In genomic region chr6:115124675-115125357, GRCm38 (mm10) we compare ENCODE assay signal across 8 mouse cellular contexts. TPM values are rescaled to one million over a fixed set of nuclear protein-coding genes. Genes with fewer than 3 reads are reported as not detected.
DNase-seq lines count a peak whose midpoint lies in the region; ATAC-seq and TF ChIP-seq lines count a peak whose summit lies in the region.

No protein-coding gene starts in this region.

- TF ChIP-seq EP300 in heart, adult 2 months (IDR thresholded peaks at IDR 0.05; ENCODE audit: insufficient read depth, low read depth, low read length) = no peak

- DNase-seq in heart, adult 2 months = peak; percentile 55
- DNase-seq in cerebellum, postnatal 36 days = peak; percentile 89 to 94
- no peak for DNase-seq in midbrain, embryonic 14.5 days
- DNase-seq in c-Kit-positive CD71-positive TER-119-positive erythroid progenitor cells, embryonic 14.5 days (ENCODE audit: low spot score) = no peak
- no peak for DNase-seq in adrenal gland, postnatal 14 days
- no peak for DNase-seq in kidney, adult 8-10 months

- H3K4me2 ChIP-seq in heart, embryonic 11.5 days = no peak overlapping the region
- H3K4me2 ChIP-seq in hindbrain, embryonic 15.5 days = no peak overlapping the region
- no peak overlapping the region for H3K4me2 ChIP-seq in midbrain, embryonic 14.5 days (ENCODE audit: low read length)

- H3K9me3 ChIP-seq in heart, embryonic 11.5 days (replicated peaks; ENCODE audit: control insufficient read depth, low read length) = no peaks in the 10 kb centered on the region
- no peaks in the 10 kb centered on the region for H3K9me3 ChIP-seq in hindbrain, embryonic 15.5 days
- H3K9me3 ChIP-seq in midbrain, embryonic 14.5 days (ENCODE audit: control insufficient read depth, low read length) = no peaks in the 10 kb centered on the region

- 36% methylated on average over 2 of the region's 2 CpGs for WGBS in heart, adult 2 months
- 59% methylated on average over 2 of the region's 2 CpGs for WGBS in heart, embryonic 11.5 days (ENCODE audit: insufficient replicate concordance)
- 40% methylated on average over 2 of the region's 2 CpGs for WGBS in hindbrain, embryonic 15.5 days
- WGBS in midbrain, embryonic 14.5 days = 79% methylated on average over 2 of the region's 2 CpGs

- intact Hi-C loops in heart, adult 2 months (cut with DNase I) = no loop called here

- no peak overlapping the region for H3K4me3 ChIP-seq in heart, adult 2 months
- no peak overlapping the region for H3K4me3 ChIP-seq in heart, embryonic 11.5 days (ENCODE audit: low read depth, low read length)
- no peak overlapping the region for H3K4me3 ChIP-seq in hindbrain, embryonic 15.5 days
- H3K4me3 ChIP-seq in midbrain, embryonic 14.5 days (replicated peaks; ENCODE audit: low read depth, low read length) = no peak overlapping the region

- no peak overlapping the region for H3K27ac ChIP-seq in heart, adult 2 months
- H3K27ac ChIP-seq in heart, embryonic 11.5 days (ENCODE audit: low read depth, low read length) = no peak overlapping the region
- H3K27ac ChIP-seq in hindbrain, embryonic 15.5 days (replicated peaks) = peak overlapping the region; percentile 81
- peak overlapping the region; percentile 66 for H3K27ac ChIP-seq in midbrain, embryonic 14.5 days (replicated peaks; ENCODE audit: low read depth, low read length)

- H3K9ac ChIP-seq in heart, adult 2 months (ENCODE audit: low read depth, low read length) = no peak overlapping the region
- H3K9ac ChIP-seq in heart, embryonic 11.5 days (ENCODE audit: low read depth, low read length) = no peak overlapping the region
- no peak overlapping the region for H3K9ac ChIP-seq in hindbrain, embryonic 15.5 days
- no peak overlapping the region for H3K9ac ChIP-seq in midbrain, embryonic 14.5 days (replicated peaks; ENCODE audit: low read length)

- H3K79me2 ChIP-seq in heart, adult 2 months (replicated peaks; ENCODE audit: control insufficient read depth, insufficient read depth, low read length) = no peaks in the 10 kb centered on the region

- no peak for ATAC-seq in heart, embryonic 11.5 days (replicated peaks; ENCODE audit: insufficient number of reproducible peaks, low FRiP score, low TSS enrichment)
- ATAC-seq in hindbrain, embryonic 15.5 days (ENCODE audit: low FRiP score, low read depth) = no peak
- no peak for ATAC-seq in midbrain, embryonic 14.5 days (ENCODE audit: low FRiP score, low TSS enrichment)

- TF ChIP-seq POLR2A in heart, adult 2 months (IDR thresholded peaks at IDR 0.05; ENCODE audit: insufficient read depth, low read depth, low read length) = no peak

- no peaks in the 10 kb centered on the region for H3K27me3 ChIP-seq in heart, adult 2 months (ENCODE audit: control insufficient read depth, insufficient read depth, low read length)
- H3K27me3 ChIP-seq in heart, embryonic 11.5 days (ENCODE audit: control insufficient read depth, insufficient read depth, low read length) = no peaks in the 10 kb centered on the region
- no peaks in the 10 kb centered on the region for H3K27me3 ChIP-seq in hindbrain, embryonic 15.5 days
- H3K27me3 ChIP-seq in midbrain, embryonic 14.5 days (ENCODE audit: control insufficient read depth, insufficient read depth, low read length) = no peaks in the 10 kb centered on the region

- TF ChIP-seq CTCF in heart, adult 2 months (IDR thresholded peaks at IDR 0.05) = no peak

- no peaks in the 10 kb centered on the region for H3K36me3 ChIP-seq in heart, adult 2 months (ENCODE audit: control insufficient read depth, insufficient read depth, low read length)
- no peaks in the 10 kb centered on the region for H3K36me3 ChIP-seq in heart, embryonic 11.5 days (ENCODE audit: control insufficient read depth, insufficient read depth, low read length)
- no peaks in the 10 kb centered on the region for H3K36me3 ChIP-seq in hindbrain, embryonic 15.5 days
- no peaks in the 10 kb centered on the region for H3K36me3 ChIP-seq in midbrain, embryonic 14.5 days (ENCODE audit: control insufficient read depth, insufficient read depth, low read length)

- H3K4me1 ChIP-seq in heart, adult 2 months (ENCODE audit: control insufficient read depth, insufficient read depth, low read length) = no peaks in the 10 kb centered on the region; the same call in 1 of the 2 replicates
- H3K4me1 ChIP-seq in heart, embryonic 11.5 days (ENCODE audit: control insufficient read depth, insufficient read depth, low read length) = no peaks in the 10 kb centered on the region; the same call in 1 of the 2 replicates
- peaks cover 50% of the 10 kb centered on the region for H3K4me1 ChIP-seq in hindbrain, embryonic 15.5 days (replicated peaks)
- peaks cover 47% of the 10 kb centered on the region for H3K4me1 ChIP-seq in midbrain, embryonic 14.5 days (ENCODE audit: control insufficient read depth, insufficient read depth, low read length)

RNA-seq across cellular contexts. Expression of gene Syn2, which starts 9.9 kb away (rescaled TPM):
- 1 to 10 TPM; 4.4 to 4.5 TPM for total RNA-seq in heart, adult 2 months (2021)
- 5.4 and 5.6 TPM in 2 replicates for polyA plus RNA-seq in heart, adult 2 months (2012; rRNA removed)
- 0.99 and 1.1 TPM in 2 replicates for polyA plus RNA-seq in heart, embryonic 11.5 days (2014; fragmentation: Nextera tagmentation; extraction: Ambion mirVana)
- polyA plus RNA-seq in hindbrain, embryonic 15.5 days (2015; fragmentation: Nextera tagmentation; extraction: Ambion mirVana) = 61.3 and 61.7 TPM in 2 replicates
- 39.9 and 44.2 TPM in 2 replicates for polyA plus RNA-seq in midbrain, embryonic 14.5 days (2014; fragmentation: Nextera tagmentation; extraction: Ambion mirVana)
- total RNA-seq in adrenal gland, postnatal 14 days (2021) = 18.9 and 32.4 TPM in 2 replicates

Comparison
In these comparisons a context has a peak if more than half of its experiments do, and no peak if none do; other contexts are left out.
1. DNase-seq: peak in heart, adult 2 months (2 of 2) and cerebellum, postnatal 36 days (2 of 2); none in midbrain, embryonic 14.5 days (single experiment), c-Kit-positive CD71-positive TER-119-positive erythroid progenitor cells, embryonic 14.5 days (single experiment), adrenal gland, postnatal 14 days (single experiment) and kidney, adult 8-10 months (0 of 2).
2. H3K27ac ChIP-seq: peak in hindbrain, embryonic 15.5 days (single experiment) and midbrain, embryonic 14.5 days (single experiment); none in heart, adult 2 months (single experiment) and heart, embryonic 11.5 days (single experiment).